Mouse (Mus musculus): ENCODE measurements at regions not wholly inside any gene's neighbourhood (a gene's known extent, or its start where the extent isn't known, plus 50 kb on each side); places are given as distances from the start of the nearest gene placed in this dataset.

DNA sequence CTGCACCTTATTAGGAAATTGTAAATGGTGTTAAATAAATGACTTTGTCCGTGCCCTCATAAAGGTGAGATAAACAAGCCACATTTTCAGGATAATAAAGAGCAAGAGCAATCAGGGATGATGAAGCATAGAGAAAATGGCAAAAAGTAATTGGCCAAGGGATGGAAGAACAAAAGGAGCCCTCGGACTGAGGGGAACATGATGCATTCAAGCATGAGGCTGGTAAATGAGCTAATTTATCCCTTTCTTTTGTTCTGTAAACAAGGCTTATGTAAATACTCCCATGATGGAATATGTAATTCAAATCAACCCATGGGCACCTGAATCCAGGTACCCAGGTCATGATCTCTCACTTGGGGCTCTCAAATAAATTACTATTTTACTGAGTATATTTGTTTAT lies 166.8 kb downstream of the Gm12728 start:
- Histone ChIP-seq H3K36me3 (no peaks in the 10 kb centered on the region), H3K4me3 (no peak overlapping the region)
- WGBS = 71% methylated on average over 2 of the region's 2 CpGs

DNA sequence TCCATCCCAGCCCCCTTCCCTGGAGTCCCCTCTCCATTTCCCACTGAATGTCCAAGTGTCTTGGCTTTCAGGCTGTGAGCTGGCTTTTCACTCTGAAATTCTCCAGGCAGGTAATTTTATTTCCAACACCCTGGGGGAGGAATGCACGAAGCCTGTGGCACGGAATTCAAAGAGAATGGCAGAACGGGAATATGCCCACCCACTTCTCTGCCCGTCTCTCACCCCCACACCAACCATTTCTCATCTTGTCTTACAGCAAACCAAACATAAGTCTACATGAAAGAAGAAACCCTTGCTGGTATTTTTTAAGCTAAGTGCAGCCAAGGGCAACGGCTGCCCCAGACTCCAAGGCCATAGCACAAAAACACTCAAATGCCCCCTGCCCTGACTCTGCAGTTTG lies 168.7 kb downstream of the Gm12728 start:
- no peak overlapping the region for H3K4me3 ChIP-seq
- H3K9me3 ChIP-seq (replicated peaks) = no peaks in the 10 kb centered on the region
- no peak for DNase-seq (ENCODE audit: low spot score)
- WGBS = 78% methylated on average over 5 of the region's 5 CpGs
- H3K27ac ChIP-seq (replicated peaks) = no peak overlapping the region
- no peaks in the 10 kb centered on the region for H3K27me3 ChIP-seq (ENCODE audit: low read depth, poor library complexity, severe bottlenecking)
- H3K4me1 ChIP-seq = no peaks in the 10 kb centered on the region; the same call in 1 of the 2 replicates
- H3K36me3 ChIP-seq = no peaks in the 10 kb centered on the region

More for the DNA sequence above, 166.8 kb downstream of the Gm12728 start:
- DNase-seq (ENCODE audit: low spot score) = no peak
- H3K27me3 ChIP-seq (ENCODE audit: low read depth, poor library complexity, severe bottlenecking) = no peaks in the 10 kb centered on the region
- H3K27ac ChIP-seq (replicated peaks) = no peak overlapping the region
- H3K4me1 ChIP-seq = no peaks in the 10 kb centered on the region
- no peaks in the 10 kb centered on the region for H3K9me3 ChIP-seq (replicated peaks)

- DNase-seq (ENCODE audit: low spot score) = no peak
- Histone ChIP-seq H3K4me3 (no peak overlapping the region), H3K4me1 (no peaks in the 10 kb centered on the region; the same call in 1 of the 2 replicates), H3K27ac (replicated peaks) (no peak overlapping the region), H3K9me3 (replicated peaks) (no peaks in the 10 kb centered on the region), H3K36me3 (no peaks in the 10 kb centered on the region), H3K27me3 (ENCODE audit: low read depth, poor library complexity, severe bottlenecking) (0 out of 2 replicates have a peak, but pooled peaks cover 3% of the 10 kb centered on the region)
- WGBS = 68% methylated on average over 8 of the region's 8 CpGs
Measured at GRCm38 (mm10) chr4:105961686-105962360, 172.2 kb downstream of the Gm12728 start.

- H3K4me3 ChIP-seq = no peak overlapping the region
- no peak for DNase-seq (ENCODE audit: low spot score)
- H3K27me3 ChIP-seq (ENCODE audit: low read depth, poor library complexity, severe bottlenecking) = 0 out of 2 replicates have a peak, but pooled peaks cover 3% of the 10 kb centered on the region
- no peaks in the 10 kb centered on the region for H3K36me3 ChIP-seq
- 79% methylated on average over 7 of the region's 7 CpGs for WGBS
- H3K27ac ChIP-seq (replicated peaks) = no peak overlapping the region
- H3K4me1 ChIP-seq = no peaks in the 10 kb centered on the region; the same call in 1 of the 2 replicates
- H3K9me3 ChIP-seq (replicated peaks) = no peaks in the 10 kb centered on the region
Measured at GRCm38 (mm10) chr4:105962542-105962941, 172.9 kb downstream of the Gm12728 start.

GRCm38 (mm10) chr4:105968324-105968723 lies 178.7 kb downstream of the Gm12728 start:
- Histone ChIP-seq H3K4me3 (no peak overlapping the region), H3K27ac (replicated peaks) (no peak overlapping the region), H3K27me3 (ENCODE audit: low read depth, poor library complexity, severe bottlenecking) (0 out of 2 replicates have a peak, but pooled peaks cover 3% of the 10 kb centered on the region), H3K9me3 (replicated peaks) (no peaks in the 10 kb centered on the region), H3K36me3 (no peaks in the 10 kb centered on the region), H3K4me1 (peaks cover 12% of the 10 kb centered on the region)
- DNase-seq (ENCODE audit: low spot score) = no peak
- WGBS = 37% methylated on average over 4 of the region's 4 CpGs

DNA sequence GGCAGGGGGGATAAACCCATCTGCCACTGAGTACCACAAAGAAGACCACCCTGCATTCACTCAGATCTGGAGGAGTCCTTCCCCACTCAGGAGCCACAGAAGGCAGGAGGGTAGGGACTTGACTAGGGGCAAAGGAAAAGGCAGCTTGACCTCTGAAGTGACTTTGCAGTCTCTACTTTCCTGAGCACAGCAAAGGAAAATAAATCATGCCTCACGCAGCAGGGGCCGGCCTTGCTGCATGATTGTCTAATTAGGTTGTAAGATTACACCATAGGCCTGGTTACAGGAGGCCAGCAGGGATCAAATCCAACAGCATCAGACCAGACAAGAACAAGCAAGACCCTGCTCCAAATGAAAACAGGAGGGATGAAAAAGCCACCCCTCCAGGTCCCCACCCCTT lies 180.0 kb downstream of the Gm12728 start:
- Histone ChIP-seq H3K36me3 (no peaks in the 10 kb centered on the region), H3K9me3 (replicated peaks) (no peaks in the 10 kb centered on the region), H3K27ac (replicated peaks) (no peak overlapping the region), H3K27me3 (ENCODE audit: low read depth, poor library complexity, severe bottlenecking) (0 out of 2 replicates have a peak, but pooled peaks cover 3% of the 10 kb centered on the region), H3K4me3 (no peak overlapping the region), H3K4me1 (peaks cover 12% of the 10 kb centered on the region)
- DNase-seq (ENCODE audit: low spot score) = peak; percentile 23
- 38% methylated on average over 2 of the region's 2 CpGs for WGBS

DNA sequence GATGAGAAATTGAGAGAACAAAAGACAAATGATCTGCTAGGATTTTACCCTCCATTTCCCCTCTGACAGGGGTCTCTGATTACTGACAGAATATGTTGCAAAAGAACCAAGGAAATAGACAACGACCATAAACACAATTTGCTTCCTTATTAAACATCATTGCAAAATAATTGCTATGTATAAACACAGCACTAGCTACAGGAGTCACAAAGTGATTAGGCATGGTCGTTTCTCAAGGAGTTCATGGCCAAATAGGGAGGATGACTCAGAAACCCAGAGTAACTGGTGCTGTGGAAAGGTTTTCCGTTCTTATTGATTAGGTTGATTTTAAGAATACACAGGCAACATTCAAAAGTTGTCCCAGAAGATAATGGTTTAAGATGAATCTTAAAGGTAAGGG lies 180.4 kb downstream of the Gm12728 start:
- 80% methylated on average over 3 of the region's 3 CpGs for WGBS
- DNase-seq (ENCODE audit: low spot score) = no peak
- H3K9me3 ChIP-seq (replicated peaks) = no peaks in the 10 kb centered on the region
- no peaks in the 10 kb centered on the region for H3K36me3 ChIP-seq
- no peak overlapping the region for H3K4me3 ChIP-seq
- H3K4me1 ChIP-seq = peaks cover 12% of the 10 kb centered on the region
- H3K27ac ChIP-seq (replicated peaks) = no peak overlapping the region
- 0 out of 2 replicates have a peak, but pooled peaks cover 3% of the 10 kb centered on the region for H3K27me3 ChIP-seq (ENCODE audit: low read depth, poor library complexity, severe bottlenecking)

GRCm38 (mm10) chr4:105972736-105973135 lies 183.1 kb downstream of the Gm12728 start:
- Histone ChIP-seq H3K27ac (replicated peaks) (no peak overlapping the region), H3K4me3 (no peak overlapping the region), H3K36me3 (no peaks in the 10 kb centered on the region), H3K9me3 (replicated peaks) (no peaks in the 10 kb centered on the region), H3K4me1 (peaks cover 12% of the 10 kb centered on the region), H3K27me3 (ENCODE audit: low read depth, poor library complexity, severe bottlenecking) (no peaks in the 10 kb centered on the region)
- no peak for DNase-seq (ENCODE audit: low spot score)
- WGBS = 87% methylated on average over 3 of the region's 3 CpGs

DNA sequence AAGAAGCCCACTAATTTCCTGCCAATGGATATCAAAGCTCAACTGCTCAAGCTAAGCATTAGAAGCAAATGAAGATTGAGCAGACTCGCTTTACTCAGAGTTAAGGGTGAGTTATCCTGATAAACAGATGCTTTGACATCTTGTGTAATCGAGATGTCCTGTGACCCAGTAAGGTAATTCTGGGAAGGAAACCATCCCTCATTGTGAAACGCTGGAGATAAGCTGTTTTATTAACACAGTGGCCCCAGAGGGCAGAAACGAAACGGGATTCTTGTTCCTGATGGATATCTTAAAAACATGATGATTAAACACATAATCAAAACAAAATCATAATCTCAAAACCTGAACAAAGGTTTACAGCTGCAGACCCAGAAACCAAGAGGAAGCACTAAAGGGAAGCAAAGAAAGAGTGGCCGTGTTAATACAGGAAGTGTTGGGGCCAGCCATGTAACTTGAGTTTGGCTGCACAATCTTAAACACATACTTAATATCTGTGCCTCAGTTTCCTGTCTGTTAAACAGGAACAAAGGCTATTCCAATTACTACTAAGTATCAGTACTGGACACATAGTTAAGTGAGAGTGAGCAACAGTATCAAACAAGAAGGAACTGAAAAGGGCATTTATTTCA lies 184.2 kb downstream of the Gm12728 start:
- no peak for DNase-seq (ENCODE audit: low spot score)
- H3K36me3 ChIP-seq = no peaks in the 10 kb centered on the region
- no peaks in the 10 kb centered on the region for H3K9me3 ChIP-seq (replicated peaks)
- WGBS = 86% methylated on average over 6 of the region's 6 CpGs
- no peaks in the 10 kb centered on the region for H3K27me3 ChIP-seq (ENCODE audit: low read depth, poor library complexity, severe bottlenecking)
- no peak overlapping the region for H3K4me3 ChIP-seq
- no peak overlapping the region for H3K27ac ChIP-seq (replicated peaks)
- H3K4me1 ChIP-seq = peaks cover 7% of the 10 kb centered on the region; the same call in 1 of the 2 replicates

DNA sequence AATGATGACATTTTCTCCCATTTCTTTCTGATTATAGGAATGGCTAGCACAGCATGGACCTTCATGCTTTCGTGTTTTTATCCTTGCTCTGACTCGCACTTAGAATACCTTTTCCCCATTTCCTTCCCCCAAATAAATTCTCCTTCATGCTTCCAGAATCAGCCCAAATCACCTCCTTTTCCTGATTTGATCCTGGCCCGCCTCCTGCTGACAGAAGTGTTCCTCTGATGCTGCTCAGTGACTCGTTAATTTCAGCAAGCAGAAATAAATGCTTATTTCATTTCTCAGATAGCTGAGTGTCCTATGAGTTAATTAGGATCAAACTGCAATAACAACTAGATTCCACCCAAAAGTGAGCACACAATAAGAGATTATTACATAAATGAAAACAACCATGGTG lies 185.3 kb downstream of the Gm12728 start:
- WGBS = 82% methylated on average over 4 of the region's 4 CpGs
- DNase-seq (ENCODE audit: low spot score) = no peak
- Histone ChIP-seq H3K27ac (replicated peaks) (no peak overlapping the region), H3K4me3 (no peak overlapping the region), H3K27me3 (ENCODE audit: low read depth, poor library complexity, severe bottlenecking) (no peaks in the 10 kb centered on the region), H3K36me3 (no peaks in the 10 kb centered on the region), H3K4me1 (no peaks in the 10 kb centered on the region), H3K9me3 (replicated peaks) (no peaks in the 10 kb centered on the region)

- H3K4me1 ChIP-seq = no peaks in the 10 kb centered on the region
- DNase-seq (ENCODE audit: low spot score) = no peak
- H3K27ac ChIP-seq (replicated peaks) = no peak overlapping the region
- no peaks in the 10 kb centered on the region for H3K27me3 ChIP-seq (ENCODE audit: low read depth, poor library complexity, severe bottlenecking)
- no peaks in the 10 kb centered on the region for H3K36me3 ChIP-seq
- H3K4me3 ChIP-seq = no peak overlapping the region
- 86% methylated on average over 5 of the region's 5 CpGs for WGBS
- no peaks in the 10 kb centered on the region for H3K9me3 ChIP-seq (replicated peaks)
Measured at GRCm38 (mm10) chr4:105979048-105979447, 189.4 kb downstream of the Gm12728 start.

- H3K27ac ChIP-seq (replicated peaks) = no peak overlapping the region
- H3K36me3 ChIP-seq = no peaks in the 10 kb centered on the region
- H3K9me3 ChIP-seq (replicated peaks) = no peaks in the 10 kb centered on the region
- DNase-seq (ENCODE audit: low spot score) = no peak
- 83% methylated on average over 1 of the region's 1 CpGs for WGBS
- no peaks in the 10 kb centered on the region for H3K4me1 ChIP-seq
- no peak overlapping the region for H3K4me3 ChIP-seq
- H3K27me3 ChIP-seq (ENCODE audit: low read depth, poor library complexity, severe bottlenecking) = no peaks in the 10 kb centered on the region
Measured at GRCm38 (mm10) chr4:105983018-105983417, 193.3 kb downstream of the Gm12728 start.

DNA sequence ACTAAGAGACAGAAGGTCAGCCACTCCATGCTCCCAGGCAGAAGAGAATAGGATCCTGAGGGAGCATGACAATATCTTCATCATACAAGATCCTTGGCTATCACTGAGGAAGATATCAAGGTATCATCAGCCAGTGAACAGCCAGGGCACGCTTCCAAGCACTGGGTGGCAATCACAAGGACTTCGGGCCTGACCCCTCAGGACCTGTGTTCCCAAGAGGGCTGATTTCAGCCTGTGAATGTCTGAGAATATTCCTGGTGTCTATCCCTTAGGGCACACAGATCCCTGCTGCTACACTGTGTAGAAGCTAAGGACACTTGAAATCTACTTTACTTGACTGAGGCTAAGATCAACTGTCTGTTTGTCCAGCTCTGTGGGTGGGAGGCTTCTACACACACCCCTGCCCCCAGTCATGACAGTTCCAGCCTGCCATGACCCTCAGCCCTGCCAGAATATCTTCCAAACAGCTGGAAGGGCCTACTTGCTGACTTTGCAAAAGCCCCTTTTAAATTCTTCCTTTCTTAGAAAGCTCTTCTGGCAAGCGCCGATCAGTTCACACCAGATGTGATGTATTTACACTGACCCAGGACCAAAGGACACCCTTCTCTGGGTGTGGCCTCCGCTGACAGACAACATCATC lies 198.4 kb downstream of the Gm12728 start:
- WGBS = 81% methylated on average over 5 of the region's 5 CpGs

More for the DNA sequence above, 198.4 kb downstream of the Gm12728 start:
- Histone ChIP-seq H3K27ac (replicated peaks) (no peak overlapping the region; the same call in 1 of the 2 replicates), H3K36me3 (no peaks in the 10 kb centered on the region), H3K9me3 (replicated peaks) (no peaks in the 10 kb centered on the region), H3K4me3 (no peak overlapping the region), H3K27me3 (ENCODE audit: low read depth, poor library complexity, severe bottlenecking) (no peaks in the 10 kb centered on the region), H3K4me1 (no peaks in the 10 kb centered on the region)
- DNase-seq (ENCODE audit: low spot score) = no peak
